Mouse (Mus musculus): ENCODE measurements around the gene Shisal2a. TPM values are rescaled to one million over a fixed set of nuclear protein-coding genes. Genes with fewer than 3 reads are reported as not detected.
"Not testable (repeated sequence)": the region's sequence is repeated elsewhere in the genome, so short reads cannot be mapped to it uniquely, and the experiment has no call there.

Gene Shisal2a
- total RNA-seq, 2 experiments from 2014 or later, result 3.2 to 7.0 TPM

DNA sequence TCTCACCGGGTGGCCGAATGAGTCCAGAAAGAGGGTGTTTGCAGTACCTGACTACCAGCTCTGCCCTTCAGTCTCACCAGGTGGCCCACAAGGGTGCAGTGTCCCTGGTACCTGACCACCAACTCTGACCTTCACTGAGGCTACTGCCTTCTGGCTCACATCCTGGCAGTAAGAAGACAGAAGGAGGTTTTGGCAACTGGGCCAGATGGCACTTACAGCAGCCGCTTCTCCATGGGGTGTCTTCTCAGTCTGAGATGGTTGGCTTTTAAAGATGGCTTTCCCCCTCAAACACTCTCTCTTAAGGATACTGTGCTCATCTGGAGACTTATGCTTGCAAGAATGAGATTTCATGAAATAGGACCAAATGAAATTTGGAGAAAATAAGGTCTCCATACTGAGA lies 3.7 kb downstream of the Shisal2a start:
- DNase-seq (ENCODE audit: low spot score in 2 of 2), result no peak

DNA sequence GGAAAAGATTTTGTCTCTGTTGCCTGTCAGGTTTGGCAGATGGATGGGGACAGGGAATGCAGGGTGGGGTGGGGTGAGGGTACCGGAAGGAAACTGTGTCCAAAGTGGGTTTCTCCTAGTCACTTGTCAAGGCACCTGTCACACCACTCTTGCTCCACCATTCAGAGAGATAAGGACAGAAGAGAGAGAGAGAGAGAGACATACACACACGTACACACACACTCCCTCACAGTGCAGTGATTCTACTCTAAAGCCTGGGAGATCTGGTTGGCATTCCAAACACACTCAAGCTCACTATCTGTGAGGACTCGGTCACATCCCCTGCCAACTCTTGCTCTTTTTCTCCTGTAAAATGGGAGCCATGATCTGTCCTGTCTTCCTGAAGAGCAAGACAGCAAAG lies 11.0 kb downstream of the Shisal2a start:
- DNase-seq (ENCODE audit: low spot score in 2 of 2), result no peak

DNA sequence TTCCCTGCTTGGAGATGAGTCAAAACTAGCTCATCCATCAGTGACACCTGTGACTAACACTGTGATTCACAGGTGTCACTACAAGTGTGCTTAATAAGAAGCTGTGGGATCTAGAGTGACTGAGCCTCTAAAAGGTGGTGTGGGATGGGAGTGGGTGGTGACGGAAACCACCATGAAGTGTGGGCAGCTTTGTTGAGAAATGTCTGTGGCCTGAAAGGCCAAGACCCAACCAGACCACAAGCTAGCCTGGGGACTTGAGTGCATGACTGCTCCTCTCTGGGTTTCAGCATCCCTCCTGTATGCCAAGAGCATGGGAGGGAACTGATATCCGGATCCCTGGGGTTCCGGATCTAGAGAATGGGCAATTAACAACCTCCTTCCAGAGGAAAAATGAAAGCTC lies 11.7 kb downstream of the Shisal2a start:
- no peak for DNase-seq (ENCODE audit: low spot score in 2 of 2)

DNA sequence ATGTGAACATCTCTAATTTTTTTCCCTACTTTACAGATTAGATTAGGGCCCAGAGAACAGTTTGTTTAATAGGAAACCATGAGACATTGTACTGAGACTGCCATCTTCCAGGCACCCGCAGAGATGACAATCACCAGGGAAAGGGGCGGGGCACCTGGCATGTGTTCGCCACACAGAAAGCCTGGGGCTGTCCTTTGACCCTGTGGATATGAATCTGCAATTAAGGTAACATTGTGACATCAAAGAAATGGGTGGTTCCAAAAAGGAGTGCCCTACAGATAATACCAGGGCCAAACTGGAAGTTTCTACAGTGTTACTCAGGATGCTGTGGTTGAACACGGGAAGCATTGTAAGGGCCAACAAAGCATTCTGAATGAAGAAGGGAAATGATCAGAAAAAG lies 12.7 kb downstream of the Shisal2a start:
- DNase-seq (ENCODE audit: low spot score in 2 of 2), result no peak

DNA sequence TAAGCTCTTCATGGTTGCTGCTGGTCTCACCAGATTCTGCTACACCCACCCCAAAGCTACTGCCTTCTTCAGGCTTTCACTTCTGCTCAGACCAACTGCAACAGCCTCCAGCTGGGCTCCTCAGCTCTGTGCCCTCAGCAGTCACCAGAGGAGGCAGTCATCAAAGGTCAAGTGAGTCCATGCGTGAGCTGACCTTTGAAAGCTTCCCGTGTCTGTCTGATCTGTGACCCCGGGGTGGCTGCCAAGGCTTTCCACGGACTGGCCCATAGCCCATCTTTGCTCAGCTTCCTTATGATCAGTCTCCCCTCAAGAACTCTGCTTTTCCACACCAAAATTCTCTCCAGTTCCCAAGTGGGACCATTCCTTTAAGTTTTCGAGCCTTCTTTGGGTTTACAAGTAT lies 13.9 kb downstream of the Shisal2a start:
- no peak for DNase-seq (ENCODE audit: low spot score in 2 of 2)

DNA sequence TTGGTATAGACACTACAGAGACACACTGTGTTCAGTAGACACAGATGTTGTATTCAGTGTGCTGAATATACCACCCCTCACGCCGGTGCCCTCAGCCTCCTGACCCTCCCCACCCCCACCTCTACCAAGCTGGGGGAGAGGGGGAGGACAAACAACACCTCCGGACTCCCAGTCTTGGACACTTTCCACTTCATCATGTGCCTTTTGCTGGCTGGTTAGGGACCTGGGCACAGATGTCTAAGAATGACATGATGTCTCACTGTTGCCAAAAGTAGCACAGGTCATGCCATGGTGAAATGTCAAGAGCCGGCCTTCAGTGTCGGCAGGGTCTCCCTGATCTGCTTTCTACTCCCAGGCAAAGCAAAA lies 19.1 kb downstream of the Shisal2a start:
- DNase-seq (ENCODE audit: low spot score in 2 of 2), result no peak

DNA sequence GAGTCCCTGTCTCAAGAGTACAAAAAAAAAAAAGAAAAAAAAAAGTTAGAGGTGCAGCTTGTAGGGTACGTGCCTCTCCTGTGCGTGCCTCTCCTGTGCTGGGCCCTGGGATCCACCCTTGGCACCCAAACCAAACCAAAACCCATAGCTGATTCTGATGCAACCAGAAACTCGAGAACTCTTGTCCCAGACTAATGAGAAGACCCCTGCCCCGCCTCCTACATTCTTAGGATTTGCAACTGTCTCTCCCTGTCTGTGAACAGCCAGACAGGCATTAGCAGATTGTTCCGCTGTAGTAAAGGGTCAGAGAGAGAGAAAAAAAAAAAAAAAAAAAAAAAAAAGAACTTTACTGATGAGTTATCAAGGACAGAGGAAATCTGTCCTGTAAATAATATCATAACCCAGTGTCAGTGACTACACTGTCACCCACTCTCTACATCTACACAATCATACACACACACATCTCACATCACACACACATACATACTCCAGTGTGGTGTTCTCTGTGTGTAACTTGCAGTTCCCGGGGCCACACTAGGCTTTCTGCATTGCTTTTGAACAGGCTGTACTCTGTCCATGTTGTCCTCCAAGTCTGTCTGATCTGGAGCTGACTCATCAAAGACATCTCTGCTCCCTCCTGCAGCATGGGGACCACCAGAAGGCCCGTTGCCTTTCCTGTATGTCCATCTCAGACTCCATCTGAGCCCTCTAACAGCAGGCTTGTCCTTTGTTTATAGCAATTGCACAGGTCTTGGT lies 19.6 kb downstream of the Shisal2a start:
- no peak for DNase-seq (ENCODE audit: low spot score in 2 of 2)

DNA sequence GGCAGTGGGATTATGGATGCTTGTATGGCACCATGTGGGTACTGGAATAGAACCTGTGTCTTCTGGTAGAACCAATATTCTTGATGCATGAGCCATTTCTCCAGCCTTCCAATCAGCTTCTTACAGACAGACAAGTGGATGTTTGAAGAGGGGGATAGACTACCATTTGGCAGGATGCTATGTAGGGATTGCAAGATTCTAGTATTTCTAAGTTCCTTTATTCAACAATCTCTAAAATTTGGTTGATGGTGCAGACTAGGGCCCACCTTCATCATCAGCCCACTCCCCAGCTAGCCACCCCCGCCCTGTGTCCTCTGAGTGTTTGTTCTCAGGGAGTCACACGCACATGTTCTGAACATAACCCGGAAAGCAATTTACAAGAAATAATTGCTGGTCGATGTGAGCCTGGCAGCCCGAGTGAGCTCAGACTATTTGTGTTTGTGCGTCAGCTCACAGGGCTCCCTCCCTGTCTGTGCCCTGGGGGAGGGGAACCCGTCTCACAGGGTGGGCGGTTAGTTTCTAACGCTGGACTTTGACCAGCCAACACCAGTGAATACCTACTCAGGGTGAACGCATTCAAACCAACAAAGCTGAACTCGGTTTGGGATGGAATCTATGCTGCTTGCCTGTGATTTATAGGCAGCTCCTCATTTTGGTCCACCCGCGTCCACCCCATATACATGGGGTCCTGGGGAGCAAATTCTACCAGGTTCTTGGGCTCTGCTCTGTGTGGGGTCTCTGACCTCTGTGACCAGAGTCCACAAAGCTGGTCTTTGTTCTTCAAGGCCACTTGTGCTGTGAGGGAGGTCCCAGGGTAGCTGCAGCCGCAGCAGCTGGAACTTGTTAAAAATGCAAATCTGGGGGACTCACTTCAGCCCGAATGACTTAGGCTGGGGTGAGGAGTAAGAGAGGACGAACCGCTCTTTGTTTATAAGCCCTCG lies 20.6 kb downstream of the Shisal2a start:
- DNase-seq (ENCODE audit: low spot score in 2 of 2), result no peak

DNA sequence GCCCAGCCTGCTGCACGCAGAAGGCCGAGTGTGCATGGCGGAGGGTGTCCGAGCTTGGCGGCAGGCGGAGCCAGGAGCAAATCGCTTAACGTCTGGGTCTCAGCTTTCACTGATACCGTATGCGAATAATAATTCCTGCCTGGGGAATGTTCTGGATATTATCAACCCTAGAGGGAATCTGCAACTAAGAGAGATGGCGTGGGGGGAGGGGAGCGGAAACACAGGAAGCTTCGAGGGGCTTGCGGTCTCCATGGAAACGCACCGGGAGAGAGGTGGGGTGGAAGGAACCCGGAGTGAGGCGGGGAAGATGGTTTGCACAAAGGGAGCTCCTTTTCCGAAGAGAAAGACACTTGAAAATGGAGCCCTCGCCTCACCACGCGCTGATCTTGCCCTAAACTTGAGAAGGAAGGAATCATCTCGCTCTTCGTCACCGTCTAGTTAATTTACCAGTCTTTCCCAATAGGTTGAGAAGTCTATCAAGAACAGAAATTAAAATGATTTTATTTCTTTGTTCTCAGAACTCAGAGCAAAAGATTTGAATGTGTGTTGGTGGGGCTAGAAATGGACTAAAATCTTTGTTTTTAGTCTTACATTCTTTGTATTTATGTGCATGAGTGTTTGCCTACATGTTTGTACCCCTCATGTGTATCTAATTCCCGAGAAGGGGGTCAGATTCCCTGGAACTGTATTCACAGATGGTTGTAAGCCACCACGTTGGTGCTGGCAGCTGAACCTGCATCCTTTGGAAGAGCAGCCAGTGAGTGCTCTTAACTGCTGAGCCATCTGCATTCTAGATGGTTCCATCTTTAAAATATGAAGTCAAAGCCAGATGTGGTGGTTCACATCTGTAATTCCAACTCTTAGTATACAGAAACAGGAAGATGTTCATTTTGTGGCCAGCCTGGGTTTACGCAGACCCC lies 22.8 kb downstream of the Shisal2a start:
- DNase-seq (ENCODE audit: low spot score in 2 of 2), result no peak

DNA sequence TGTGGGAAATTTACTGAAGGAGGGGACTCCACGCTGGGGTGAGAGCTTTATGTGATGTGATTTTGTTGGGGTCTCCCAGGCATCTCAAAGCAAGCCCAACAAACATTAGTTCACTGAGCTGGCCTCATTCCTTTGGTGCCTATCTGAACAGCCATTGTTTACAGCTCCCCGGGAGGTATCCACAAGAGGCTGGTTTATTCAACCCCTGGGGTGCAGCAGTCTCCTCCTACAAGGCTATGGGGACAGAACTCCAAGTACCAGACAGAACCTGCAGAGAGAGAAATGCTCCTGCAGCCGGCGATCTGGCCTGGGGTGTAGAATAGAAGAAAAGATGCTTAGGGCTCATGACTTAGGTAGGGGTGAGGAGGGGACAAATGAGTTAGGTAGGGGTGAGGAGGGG lies 24.7 kb downstream of the Shisal2a start:
- no peak for DNase-seq (ENCODE audit: low spot score in 2 of 2)

DNA sequence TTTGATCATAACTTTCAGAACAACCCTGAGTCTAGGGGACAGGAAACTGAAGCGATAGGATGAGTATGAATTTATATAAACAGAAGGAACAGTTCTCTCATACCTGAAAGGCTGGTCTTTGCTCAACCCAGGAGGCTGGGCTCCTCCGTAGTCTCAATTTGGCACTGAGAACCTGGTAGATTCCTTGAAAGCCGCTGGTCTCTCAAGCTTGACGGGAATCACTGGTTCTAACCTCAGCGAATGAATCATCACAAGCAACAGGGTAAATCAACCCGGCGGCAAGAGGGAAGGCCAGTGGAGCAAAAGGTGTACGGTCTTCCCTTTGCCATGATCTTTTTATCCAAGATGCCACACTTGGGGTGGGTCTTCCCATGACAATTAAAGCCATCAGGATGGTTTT lies 25.7 kb downstream of the Shisal2a start:
- no peak for DNase-seq (ENCODE audit: low spot score in 2 of 2)

DNA sequence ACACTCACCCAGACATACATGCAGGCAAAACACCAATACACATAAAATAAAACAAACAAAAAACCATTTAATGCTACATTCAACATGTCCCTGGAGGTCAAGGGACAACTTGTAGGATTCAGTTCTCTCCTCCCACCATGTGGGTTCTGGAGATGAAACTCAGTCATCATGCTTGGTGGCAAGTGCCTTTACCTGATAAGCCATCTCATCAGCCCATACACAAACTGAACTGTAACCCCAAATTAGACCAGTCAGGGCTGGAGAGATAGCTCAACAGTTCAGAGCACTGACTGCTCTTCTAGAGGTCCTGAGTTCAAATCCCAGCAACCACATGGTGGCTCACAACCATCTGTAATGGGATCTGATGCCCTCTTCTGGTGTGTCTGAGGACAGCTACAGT lies 29.6 kb downstream of the Shisal2a start:
- DNase-seq (ENCODE audit: low spot score in 2 of 2), result not testable (repeated sequence)

DNA sequence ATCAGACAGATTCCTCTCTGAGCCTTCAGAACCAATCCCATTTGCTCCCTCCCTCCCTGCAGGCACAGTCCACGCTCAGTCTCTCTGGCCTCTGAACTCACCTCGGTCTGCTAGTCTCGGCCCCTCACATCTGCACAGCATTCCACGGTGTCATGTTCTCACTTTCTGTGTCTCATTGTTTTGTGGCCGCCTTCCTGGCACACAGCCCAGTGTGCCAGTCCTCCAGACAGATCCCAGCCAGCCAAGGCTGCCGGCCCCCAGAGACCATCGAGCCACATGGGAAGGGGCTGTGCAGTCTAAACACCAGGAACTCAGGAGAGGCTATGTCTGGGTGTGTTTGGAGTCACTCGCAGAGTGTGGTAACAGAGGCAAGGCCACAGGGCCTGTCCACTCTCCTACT lies 32.3 kb downstream of the Shisal2a start:
- DNase-seq (ENCODE audit: low spot score in 2 of 2), result no peak

DNA sequence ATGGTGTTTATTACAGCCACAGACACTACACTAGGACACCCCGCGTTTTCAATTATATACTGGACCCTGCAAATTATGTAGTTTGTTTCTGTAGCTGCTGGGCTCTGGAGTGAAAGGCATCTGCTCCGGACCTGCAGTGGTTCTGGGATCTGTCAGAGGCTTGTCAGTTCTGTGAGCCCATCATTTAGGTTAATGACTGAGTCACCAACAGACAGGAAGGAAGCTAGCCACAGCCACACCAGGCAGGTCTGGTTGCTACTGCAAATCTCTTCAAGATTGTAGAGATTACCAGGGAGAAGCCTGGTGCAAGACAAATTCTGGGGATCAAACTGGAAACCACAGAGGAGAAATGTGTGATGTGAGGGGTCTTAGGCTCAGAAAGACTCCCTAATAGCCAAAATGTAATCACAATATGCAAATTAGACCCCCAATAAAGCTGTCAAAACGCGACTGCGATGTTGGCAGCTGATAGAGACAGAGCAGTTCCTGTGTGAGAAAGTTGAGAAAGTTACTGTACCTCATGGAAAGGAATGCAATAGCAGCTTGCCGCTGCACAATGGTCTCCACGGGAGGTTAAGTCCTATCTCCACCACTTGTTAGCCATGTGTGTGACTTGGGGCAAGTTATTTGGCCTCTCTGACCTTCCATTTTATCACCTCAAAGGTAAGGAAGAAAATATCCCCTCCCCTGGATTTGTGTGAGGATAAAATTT lies 33.2 kb downstream of the Shisal2a start:
- DNase-seq (ENCODE audit: low spot score in 2 of 2), result no peak

DNA sequence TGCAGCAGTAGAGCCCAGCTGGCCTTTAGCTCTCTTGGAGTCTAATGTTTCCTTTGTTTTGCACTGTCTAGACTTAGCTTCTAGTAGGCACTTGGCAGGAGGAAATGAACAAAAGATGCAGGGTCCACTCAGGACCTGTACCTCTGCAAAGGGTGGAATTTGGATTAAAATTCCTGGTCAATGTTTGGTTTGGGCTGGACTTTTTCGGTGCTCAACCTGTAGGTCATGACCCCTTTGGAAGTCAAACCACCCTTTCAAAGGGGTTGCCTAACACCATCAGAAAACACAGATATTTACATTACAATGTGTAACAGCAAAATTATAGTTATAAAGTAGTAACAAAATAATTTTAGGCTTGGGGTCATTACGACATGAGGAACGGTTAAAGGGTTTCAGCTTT lies 34.1 kb downstream of the Shisal2a start:
- no peak for DNase-seq (ENCODE audit: low spot score in 2 of 2)

DNA sequence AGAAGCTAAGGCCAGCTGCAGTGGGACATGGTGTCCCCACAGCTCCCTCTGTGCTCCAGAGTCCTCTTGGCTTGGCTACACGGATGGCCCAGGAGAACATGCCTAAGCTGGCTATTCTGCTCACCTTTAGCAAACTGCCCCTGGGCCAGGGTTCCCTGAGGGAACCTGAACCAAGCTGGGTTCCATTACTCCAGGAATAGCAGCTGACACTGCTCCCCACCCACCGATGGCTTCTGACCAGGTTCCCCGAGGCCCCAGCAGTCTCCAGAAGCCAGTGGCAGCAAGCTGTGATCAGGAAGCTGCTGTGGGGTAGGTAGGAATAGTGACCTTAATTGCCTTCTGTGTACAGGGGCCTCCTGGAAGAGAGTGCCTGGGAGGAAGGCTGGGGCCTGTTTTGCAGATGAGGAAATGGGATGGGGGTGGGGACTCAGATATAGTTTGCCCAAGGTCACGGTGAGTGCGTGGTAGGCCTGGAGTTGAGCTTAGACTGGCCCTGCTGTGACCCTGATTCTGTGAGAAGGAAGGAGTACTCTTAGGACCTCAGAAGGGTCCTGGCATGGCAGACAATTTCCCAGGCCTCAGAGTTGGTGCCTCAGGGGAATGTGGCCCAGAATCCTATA lies 34.8 kb downstream of the Shisal2a start:
- DNase-seq (ENCODE audit: low spot score in 2 of 2), result no peak

DNA sequence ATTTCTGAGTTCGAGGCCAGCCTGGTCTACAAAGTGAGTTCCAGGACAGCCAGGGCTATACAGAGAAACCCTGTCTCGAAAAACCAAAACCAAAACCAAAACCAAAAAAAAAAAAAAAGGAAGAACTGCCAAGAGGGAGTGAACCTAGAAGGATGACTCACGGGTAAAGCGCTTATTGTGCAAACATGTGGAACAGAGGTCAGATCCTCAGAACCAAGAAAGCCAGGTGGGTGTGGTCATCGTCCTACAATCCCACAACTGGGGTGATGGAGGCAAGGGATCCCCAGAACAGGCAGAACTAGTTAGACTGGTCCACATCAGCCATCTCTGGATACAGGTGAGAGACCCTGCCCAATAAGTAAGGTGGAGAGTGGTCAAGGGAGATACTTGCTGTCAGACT lies 36.0 kb downstream of the Shisal2a start:
- no peak for DNase-seq (ENCODE audit: low spot score in 2 of 2)

DNA sequence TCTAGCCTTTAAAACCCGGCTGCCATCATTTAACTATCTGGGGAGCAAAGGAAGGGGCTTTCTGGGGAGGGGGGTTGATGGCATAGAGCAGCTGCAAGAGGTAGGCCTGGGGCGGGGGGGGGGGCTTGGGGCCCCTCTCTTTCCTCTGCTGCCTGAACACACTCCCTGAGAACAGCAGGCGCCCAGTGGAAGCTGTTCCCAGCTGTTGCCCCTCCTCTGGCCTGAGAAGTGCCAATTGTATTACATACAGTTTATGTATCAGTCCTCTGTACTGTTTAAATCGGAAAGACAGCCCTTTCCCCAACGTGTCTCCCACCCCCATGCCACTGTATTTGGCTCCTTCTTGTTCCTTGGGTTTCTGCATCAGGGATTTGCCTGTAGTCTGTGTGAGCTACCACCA lies 37.3 kb downstream of the Shisal2a start:
- DNase-seq (ENCODE audit: low spot score in 2 of 2), result no peak

DNA sequence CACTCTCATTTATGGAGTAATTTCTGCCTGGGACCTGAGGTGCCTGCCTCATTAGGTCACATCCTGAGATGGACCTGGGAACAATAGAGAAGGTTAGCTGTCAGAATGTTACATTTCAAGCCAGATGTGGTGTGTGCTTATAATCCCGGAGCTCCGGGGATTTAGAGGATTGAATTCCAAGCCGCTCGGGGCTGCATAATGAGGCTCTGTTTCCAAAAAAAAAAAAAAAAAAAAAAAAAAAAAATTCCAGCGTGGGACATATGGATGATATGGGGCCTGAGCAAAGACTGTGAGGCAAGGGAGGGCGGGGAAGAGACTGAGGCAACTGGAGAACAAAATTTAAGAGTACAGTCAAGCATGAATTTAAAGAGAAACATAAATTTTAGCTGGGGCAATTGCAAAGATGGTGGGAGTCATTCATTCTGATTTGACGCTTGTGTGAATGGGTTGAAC lies 38.5 kb downstream of the Shisal2a start:
- no peak for DNase-seq (ENCODE audit: low spot score in 2 of 2)

DNA sequence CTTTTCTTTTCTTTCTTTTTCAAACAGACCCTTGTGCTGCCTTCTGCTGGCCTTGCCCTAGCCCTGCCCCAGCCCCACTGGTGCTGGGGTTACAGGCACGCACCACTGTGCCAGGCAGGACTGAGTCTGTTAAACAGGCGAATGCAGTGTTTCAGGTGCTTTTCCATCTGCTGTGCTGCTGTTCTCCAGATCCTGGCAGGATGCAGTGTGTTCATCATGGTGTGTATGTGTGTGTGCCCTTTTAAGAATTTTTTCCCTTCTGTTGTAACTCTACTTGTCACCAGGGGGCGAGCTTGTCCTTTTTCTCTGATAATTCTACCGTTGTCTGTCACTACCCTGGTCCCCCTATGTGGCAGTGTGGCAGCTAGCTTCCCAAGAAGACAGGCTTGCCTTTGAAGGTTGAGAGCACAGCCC lies 43.9 kb downstream of the Shisal2a start:
- peak; percentile 51 to 58 for DNase-seq (ENCODE audit: low spot score in 2 of 2)
